Mouse (Mus musculus): ENCODE data around the gene Shank1.
A peak's percentile ranks its signal among the peaks of the same experiment; 100 is the strongest.

Shank1 gene

DNA sequence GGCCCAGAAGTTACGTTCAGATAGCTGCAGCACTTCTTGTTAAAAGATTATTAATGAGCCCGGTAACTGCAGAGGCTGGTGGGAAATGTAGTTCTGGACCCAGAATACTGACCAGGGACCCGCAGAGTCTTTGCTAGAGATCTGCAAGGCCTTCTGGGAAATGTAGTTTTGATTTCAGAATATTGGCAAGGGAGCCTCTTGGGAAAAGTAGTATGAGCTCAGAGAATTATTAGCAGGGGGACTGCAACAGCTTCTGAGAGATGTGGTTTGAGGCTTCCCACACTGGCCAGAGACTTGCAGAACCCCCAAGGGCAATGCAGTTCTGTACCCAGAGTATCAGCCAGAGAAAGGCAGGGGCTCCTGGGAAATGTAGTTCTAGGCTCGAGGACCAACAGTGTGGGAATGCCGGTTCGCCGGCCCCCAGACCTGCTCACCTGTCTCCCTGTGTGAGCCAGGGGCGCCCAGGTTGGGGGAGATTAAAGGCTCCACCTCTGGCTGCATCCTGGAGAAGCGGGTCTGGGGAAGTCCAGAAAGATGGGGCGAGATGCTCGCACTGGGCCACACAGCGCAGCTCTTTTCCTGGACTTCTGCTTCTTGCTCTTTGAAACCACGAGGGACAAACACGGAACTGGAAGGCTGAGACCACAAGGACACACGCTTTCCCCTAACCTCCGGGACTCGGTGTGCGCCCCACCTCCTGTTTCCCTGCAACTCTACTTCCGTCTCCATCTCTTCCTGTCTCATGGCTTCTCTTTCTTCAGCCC lies 64.0 kb downstream of the Shank1 start:
- DNase-seq (ENCODE audit: low spot score in 2 of 2) = peak in 1 of 2 experiments; percentile 66

DNA sequence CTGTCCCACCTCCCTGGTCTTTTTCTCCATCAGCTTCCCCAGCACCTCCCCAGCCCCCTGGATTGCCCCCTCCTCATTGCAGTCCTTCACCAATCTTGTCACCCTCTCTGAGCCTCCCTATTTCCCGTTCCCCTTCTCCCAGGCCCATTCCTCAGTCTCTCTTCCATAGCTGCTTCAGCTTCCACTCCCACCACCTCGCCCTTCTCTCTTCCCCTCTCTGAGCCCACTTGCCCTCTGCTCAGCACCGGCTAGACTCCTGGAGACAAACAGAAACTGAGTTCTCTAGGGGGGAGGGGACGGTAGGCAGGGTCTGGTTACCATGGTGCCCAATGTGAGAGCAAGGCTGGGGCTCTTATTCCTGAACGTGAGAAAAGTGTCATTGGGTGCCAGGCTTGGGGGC lies 64.7 kb downstream of the Shank1 start:
- no peak for DNase-seq (ENCODE audit: low spot score in 2 of 2)

DNA sequence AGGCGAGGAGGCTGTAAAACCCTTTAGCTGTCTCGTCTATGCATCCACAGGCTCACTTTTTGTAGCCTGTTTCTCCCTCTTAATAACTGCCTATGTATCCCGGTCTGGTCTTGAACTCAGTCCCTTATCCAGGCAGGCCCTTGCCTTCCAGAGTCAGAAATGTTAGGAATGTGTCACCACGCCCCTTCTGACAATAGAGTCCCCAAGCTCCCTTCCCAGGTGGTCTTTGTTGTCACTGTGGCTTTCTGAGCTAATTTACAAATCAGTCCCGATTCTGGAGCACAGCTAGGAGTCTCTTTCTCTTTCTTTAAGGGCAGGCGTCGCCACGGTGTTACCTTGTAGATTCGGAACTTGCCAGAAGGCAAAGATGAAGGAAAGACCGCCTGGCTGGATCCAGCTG lies 65.2 kb downstream of the Shank1 start:
- no peak for DNase-seq (ENCODE audit: low spot score in 2 of 2)

DNA sequence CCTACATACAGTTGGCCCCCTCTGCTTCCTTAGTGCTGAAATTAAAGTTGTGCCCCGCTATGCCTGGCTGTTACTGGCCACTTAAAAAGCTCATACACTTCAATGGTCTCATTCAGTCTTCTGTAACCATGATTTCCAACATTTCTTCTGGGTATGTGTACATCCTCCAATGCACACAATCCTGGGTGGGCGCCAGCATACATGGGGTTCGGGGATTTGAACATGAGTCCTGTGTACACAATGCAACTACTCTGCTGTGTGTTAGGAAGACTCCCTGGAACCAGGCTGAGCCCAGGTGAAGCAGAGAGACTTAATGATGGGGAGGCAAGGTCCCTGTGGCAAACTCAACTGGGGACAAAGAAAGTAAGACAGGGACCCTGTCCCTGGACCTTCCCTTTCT lies 65.7 kb downstream of the Shank1 start:
- DNase-seq (ENCODE audit: low spot score in 2 of 2) = no peak

DNA sequence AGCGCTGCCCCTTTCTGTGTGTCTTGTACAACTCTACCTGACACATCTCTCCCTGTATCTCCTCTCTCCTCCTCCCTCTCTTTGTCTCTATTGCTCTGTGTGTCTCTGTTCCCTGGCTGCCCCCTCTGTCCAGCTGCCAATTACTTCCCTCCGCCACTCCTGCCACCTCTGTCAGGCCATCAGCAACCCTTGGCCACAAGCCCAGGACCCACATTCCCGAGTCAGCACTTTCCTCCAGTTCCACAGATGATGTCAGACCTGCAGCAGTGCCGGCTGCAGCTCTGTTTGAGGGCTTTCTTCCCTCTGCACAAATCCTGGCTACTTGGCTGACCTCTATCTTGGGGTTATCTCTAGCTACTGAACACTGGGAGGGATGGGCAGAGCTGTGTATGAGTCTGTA lies 68.2 kb downstream of the Shank1 start:
- no peak for DNase-seq (ENCODE audit: low spot score in 2 of 2)

DNA sequence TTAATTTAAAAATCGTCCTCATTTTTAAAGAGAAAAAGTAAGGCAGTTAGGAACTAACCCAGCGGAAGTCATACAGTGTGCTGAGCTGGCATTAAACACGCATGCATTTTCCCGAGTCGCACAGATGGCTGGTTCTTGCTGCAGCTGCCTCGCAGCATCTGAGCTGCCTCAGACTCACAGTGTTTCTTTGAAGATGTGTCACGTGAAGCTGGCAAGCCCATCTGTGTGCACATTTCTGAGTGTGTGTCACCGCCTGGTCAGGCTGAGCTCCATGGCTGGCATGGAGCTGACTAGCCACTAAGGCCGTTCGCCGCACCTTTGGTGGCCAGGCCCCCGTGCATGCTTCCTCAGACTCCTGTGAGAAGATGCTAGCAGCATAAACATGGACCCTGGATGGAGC lies 72.5 kb downstream of the Shank1 start:
- DNase-seq (ENCODE audit: low spot score in 2 of 2) = no peak

DNA sequence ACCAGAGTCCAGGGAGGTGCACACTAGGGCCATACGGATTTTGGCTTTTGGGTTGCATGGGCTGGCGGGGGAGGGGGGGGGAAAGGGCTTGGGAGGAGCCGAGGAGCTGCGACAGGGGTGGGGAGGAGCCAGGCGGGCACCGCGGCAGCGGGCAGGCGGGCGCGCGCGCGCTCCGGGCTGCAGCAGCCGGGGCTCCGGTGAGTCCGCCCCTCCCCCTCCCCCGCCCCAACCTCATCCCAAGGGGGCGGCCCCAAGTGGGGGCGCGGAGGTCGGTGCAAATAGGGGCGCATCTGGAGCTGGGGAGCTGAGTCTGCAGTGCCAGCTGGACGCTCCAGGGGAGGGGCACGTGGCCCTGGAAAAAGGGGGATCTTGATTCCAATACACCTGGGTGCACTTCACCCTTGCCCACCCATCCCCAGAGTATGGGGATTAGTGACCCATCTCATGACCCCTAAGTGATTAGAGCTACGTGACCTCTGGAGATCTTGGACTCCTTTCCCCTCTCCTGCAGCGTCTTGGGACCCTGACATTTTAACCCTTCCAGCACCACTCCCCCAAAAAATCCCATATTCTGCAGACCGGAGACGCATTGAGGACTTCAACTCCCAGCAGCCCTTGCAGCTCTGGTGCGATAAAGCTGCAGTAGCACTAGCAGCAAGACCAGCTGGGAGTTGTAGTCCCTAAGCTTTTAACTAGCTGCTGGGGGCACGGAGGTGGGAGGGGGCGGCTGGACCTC lies 74.1 kb downstream of the Shank1 start, which contains the start of gene Syt3:
Syt3 (plus strand) TSS at position 123 of the 736 bp plus-strand sequence.
- DNase-seq (ENCODE audit: low spot score in 2 of 2) = no peak

DNA sequence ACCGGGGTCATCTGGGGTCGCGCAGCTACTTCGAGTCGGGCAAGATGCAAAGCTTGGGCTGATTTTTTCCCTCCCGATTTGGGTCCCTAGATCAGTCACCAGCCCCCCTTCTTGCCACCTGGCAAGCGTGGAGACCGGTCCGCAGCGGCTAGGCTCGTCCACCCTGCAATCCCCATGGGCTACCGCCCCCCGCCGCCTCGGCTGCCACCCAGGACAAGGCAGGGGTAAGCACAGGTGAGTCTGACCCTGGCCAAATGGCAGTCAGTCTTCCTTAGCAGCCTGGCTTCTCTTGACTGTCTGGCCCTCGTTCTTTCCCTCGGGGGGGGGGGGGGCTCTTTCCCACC lies 74.6 kb downstream of the Shank1 start:
- no peak for DNase-seq (ENCODE audit: low spot score in 2 of 2)

DNA sequence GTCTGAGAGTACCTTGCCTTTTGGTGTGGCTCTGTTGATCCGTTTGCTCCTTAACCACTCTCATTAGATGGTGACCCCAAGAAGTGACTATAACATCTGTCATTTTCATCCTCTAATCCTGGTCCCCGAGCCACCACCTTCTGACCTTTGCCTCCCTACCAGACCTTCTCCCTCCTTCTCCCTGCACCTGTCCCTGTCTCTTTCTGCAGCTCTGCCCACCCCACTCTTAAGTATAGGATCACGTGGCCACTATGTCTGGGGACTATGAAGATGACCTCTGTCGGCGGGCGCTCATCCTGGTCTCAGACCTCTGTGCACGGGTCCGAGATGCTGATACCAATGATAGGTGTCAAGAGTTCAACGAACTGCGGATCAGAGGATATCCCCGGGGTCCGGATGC lies 75.7 kb downstream of the Shank1 start, which contains the start of gene 1700008O03Rik:
1700008O03Rik (minus strand) TSS at position 101 of the 400 bp plus-strand sequence.
- no peak for DNase-seq (ENCODE audit: low spot score in 2 of 2)

DNA sequence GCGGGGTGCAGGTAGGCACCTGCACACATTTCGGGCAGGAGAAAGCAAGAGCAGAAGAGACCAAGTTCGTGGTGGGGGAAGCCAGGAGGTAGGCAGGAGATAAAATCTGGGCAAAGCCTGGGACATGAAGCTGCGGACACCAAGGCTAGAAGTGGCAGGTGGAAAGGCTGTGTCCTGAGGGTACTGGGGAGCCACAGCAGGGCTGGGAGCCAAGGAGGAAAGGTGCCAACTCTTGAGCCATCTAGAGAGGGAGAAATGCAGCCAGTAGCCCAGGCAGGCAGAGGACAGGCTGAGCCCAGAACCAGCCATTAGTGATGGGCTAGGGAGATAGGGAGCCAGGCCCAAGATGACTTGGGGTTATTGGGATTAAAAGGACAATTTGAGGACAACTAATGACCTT lies 81.8 kb downstream of the Shank1 start:
- no peak for DNase-seq (ENCODE audit: low spot score in 2 of 2)

DNA sequence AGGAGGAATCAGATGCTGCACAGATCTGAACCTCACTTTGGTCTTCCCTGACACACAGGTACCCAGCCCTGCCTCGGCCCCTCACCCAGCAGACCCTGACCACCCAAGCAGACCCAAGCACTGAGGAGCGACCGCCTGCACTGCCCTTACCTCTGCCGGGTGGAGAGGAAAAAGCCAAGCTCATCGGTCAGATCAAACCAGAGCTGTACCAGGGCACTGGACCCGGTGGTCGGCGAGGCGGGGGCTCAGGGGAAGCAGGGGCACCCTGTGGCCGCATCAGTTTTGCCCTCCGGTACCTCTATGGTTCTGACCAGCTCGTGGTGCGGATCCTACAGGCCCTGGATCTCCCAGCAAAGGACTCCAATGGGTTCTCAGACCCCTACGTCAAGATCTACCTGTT lies 82.3 kb downstream of the Shank1 start:
- no peak for DNase-seq (ENCODE audit: low spot score in 2 of 2)

DNA sequence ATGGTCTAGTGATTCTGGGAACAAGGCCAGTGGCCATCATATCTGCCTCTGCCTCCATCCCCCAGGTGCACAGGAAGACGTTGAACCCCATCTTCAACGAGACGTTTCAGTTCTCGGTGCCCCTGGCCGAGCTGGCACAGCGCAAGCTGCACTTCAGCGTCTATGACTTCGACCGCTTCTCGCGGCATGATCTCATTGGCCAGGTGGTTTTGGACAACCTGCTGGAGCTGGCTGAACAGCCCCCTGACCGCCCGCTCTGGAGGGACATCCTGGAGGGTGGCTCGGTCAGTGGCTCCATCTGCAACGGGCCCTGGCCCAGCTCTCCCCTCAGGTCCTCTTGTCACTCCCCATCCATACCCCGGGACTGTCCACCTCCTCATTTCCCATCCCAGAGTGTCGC lies 83.2 kb downstream of the Shank1 start:
- no peak for DNase-seq (ENCODE audit: low spot score in 2 of 2)

DNA sequence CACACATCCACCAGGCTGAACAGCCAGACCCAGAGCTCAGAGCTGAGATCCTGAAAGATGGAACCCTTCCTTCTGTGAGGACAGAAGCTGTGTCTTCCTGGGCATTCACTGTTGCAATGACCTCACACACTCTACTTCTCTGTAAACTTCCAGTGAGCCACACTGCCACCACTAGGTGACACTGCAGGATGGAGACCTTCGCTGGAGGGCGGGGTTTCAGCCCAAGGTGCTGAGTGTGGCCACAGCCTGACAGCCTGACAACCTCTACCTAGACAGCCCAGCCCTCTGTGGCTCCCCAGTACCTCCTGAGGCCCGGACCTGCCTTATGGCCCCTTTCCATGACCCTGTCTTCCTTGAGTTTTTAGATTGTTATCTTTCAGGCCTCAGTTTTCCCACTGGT lies 88.5 kb downstream of the Shank1 start:
- no peak for DNase-seq (ENCODE audit: low spot score in 2 of 2)

DNA sequence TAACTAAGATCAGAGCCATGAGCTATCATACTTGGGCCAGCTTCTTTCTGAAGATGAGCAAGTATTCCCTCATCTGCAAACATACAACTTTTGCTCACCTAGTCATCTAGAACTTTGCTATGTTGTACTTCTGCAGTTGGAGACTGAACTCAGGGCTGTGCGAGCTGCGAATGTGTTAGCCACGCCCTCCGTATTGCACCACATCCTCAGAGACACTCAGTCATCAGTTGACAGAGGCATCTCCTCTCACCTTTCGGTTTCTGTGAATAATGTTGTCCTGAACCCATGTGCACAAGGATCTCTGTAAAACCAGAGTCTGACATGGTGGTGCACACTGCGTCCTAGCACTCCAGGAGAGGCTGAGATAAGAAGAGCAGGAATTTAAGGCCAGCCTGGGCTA lies 91.6 kb downstream of the Shank1 start:
- DNase-seq (ENCODE audit: low spot score in 2 of 2) = no peak

DNA sequence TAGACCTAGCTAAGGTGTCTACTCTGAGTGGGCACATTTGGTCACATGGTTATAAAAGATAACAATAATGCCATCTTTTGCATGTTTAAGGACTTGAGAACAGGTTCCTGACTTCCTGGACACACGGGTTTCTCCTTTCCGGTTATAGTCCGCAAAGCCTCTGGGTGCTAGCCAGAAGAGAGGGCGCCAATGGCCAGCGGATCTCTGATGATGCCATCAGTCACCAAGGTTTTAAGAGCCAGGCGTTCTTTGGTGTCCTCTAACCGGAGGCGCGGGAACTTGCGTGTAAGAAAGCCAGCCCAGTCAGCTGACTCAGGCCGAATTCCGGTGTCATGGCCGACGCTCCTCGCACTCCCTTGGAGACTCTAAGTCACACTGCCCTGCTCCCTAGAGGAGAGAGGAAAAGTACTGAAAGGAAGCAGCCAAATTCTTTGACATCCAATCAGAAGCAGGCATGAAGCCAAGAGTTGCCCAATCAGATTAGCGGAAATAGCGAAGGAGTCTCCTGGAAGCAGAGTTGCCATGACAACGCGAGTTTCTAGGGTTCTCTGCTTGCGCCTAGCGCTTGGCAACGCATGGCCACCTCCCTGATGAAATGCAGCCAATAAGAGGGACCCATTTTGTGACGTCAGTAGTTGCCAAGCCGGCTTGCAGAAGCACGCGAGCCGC lies 95.4 kb downstream of the Shank1 start:
- DNase-seq (ENCODE audit: low spot score in 2 of 2) = peak; percentile 77 to 89

DNA sequence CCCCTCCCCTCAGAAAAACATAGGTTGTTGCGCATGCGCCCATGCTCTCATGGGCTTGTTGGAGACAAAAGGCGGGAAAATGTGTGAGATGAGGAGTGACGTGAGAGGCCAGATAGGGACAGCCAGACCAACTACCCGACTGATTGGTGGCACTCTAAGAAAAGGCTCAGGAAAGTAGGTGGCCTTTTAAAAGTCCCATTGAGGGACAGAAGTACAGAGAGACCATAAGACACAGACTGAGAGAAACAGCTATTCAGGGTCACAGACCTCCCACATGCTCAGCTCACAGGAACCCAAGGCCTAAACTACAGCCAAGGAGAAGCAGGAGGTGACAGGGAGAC lies 95.9 kb downstream of the Shank1 start:
- no peak for DNase-seq (ENCODE audit: low spot score in 2 of 2)
